Mouse (Mus musculus) bone marrow, adult 2 months (tissue): ENCODE results near the gene Stk38l.

ENCODE experiments used
- CTCF ChIP-seq: fragments of 200-500 bp; IDR thresholded peaks from 2 replicates; pipeline ENCODE4 v1.5.1; 2011; ENCODE audit warnings: low read length, control low read depth; ENCODE audit not compliant: control insufficient read depth, insufficient read depth
- POLR2A ChIP-seq: fragments of 200-500 bp; IDR thresholded peaks from 2 replicates; pipeline ENCODE4 v1.6.1; 2011; ENCODE audit warnings: low read depth, mild to moderate bottlenecking, control low read depth, low read length, borderline replicate concordance; ENCODE audit not compliant: control insufficient read depth

DNA sequence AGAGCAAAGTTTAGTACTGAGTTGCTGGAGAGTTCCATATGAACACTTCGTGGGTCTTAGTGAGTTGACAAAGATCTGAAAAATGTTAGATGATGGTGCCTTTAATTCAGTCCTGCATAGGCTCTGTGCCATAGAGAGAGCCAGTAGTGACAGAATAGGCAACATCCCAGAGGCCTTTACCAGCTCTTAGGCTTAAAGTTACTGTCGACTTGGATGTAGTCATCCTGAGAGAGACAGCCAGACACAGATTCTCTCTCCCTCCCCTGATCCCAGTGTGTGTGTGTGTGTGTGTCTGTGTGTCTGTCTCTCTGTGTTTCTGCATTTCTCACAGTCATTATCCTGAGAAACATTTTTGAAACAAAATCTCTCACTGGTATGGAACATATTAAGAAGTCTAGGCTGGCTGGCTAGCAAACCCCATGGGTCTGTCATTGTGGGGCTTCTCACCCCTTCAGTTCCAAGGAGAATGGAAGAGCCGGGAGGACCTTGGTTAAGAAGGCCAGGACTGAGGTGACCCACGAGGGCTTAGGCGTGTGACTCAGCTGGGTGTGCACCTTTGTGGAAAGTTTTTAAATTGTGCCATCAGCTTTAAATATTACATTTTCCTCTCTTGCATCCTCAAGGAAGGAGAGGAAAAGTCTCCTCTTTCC is 17.3 kb downstream of the Stk38l start:
- TF ChIP-seq CTCF (no peak), POLR2A (no peak)
